Mouse (Mus musculus) megakaryocyte, embryonic 14.5 days (primary cell): ENCODE measurements at regions not wholly inside any gene's neighbourhood (a gene's known extent, or its start where the extent isn't known, plus 50 kb on each side); places are given as distances from the start of the nearest gene placed in this dataset.

ENCODE experiments used
- H3K27me3 ChIP-seq: replicated peaks from 2 replicates; pipeline ENCODE3; 2012; ENCODE audit warnings: inconsistent platforms
- H3K36me3 ChIP-seq: replicated peaks from 2 replicates; pipeline ENCODE3; 2012; ENCODE audit warnings: low read length, inconsistent platforms, mixed read lengths
- H3K4me1 ChIP-seq: 2 replicates; pipeline ENCODE4 v1.6.1; 2012; ENCODE audit warnings: inconsistent platforms
- H3K4me3 ChIP-seq: replicated peaks from 2 replicates; pipeline ENCODE3; 2012; ENCODE audit warnings: moderate library complexity, mild to moderate bottlenecking, inconsistent platforms
- H3K9me3 ChIP-seq: 2 replicates; pipeline ENCODE4 v1.6.1; 2012; ENCODE audit warnings: inconsistent platforms
- FLI1 ChIP-seq: IDR thresholded peaks from 2 replicates; pipeline ENCODE4 v1.6.1; 2012; ENCODE audit warnings: low read length, inconsistent platforms, mixed read lengths
- GATA1 ChIP-seq: IDR thresholded peaks from 3 replicates; pipeline ENCODE4 v1.6.1; 2012; ENCODE audit warnings: mixed read lengths, low read length, inconsistent platforms, borderline replicate concordance

DNA sequence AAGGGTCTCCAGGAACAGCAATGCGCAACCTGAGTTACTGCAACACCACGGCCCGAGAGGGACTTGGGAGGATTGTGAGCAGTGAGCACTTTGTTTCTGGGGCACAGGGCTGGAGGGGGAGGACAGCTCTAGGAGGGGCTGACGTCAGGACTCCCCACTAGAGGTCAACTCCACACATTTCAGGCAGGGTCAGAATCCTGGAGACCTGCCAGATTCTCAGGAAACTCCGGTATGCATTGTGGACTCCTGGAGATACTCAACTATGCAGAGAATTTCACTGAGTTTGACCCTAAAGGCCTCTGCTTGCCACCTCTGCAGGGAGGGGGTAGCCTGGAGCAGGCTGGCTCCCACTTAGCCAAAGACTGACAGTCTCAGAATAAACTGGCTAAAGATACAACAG, 84.1 kb upstream of the Stx16 start:
- no peaks in the 10 kb centered on the region for H3K36me3 ChIP-seq
- H3K4me3 ChIP-seq = no peak overlapping the region
- TF ChIP-seq GATA1 = no peak
- peaks cover 38% of the 10 kb centered on the region for H3K9me3 ChIP-seq
- H3K4me1 ChIP-seq = no peaks in the 10 kb centered on the region
- H3K27me3 ChIP-seq = peaks cover 2% of the 10 kb centered on the region

DNA sequence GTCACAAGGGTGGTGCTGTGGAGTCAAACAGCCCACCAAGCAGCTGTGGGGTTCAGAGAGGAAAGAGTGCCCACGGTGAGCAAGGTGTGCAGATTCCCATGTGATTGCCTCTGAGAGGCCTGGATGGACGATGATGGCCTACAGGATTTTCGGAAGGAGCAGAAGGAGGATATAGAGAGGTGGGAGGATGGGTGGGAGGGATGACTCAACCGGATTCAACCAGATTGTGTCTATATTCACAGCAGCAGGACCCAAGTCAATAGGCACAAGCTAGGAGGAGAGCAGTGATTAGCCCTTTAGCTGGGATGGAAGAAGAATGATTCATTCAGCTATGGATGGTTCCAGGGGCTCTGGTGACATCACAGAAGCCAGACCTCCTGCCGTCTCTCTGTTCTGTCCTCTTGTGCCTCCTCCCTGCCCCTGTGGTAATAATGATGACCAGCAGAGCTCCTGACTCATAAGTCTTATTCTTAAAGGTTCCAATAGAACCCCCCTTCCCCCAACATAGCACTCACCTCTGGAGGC, 82.6 kb upstream of the Stx16 start:
- Histone ChIP-seq H3K27me3 (peaks cover 2% of the 10 kb centered on the region), H3K9me3 (peaks cover 42% of the 10 kb centered on the region), H3K36me3 (no peaks in the 10 kb centered on the region), H3K4me3 (no peak overlapping the region), H3K4me1 (no peaks in the 10 kb centered on the region)
- TF ChIP-seq GATA1 = no peak
- no peak for TF ChIP-seq FLI1

DNA sequence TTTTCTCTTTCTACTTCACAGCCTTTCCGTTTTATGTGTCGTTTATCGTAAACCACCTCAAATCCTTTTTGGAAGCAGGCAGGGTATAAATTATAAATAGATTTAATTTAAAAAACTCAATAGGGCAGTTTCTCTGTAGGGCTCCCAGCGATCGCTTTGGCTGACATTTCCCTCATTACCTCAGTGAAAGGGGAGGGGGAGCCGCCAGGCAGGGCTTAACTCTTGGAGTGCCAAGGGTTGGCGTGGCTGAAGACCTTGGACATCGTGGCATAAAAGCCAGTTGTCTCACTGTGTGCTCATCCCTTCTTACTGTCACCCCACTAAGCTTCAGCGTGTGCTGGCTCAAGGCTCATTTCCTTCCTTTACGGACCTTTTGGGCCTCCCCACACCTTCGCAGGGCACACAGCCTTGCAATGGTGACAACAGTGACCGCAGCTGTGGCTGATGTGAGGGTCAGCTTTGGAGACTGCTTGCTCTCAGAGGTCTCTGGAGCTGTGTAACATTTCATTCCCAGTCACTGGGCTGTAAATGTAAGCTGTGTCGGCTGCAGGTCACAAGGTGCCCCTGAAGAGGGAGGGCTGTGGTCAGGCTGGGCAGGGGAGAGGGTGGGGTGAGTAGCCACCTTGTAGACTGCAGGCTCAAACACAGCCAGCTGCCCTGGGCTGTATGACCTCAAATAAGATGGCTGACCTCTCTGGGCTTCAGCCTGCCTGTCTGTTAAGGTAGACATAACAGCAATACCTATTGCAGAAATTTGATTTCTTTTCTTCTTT, 81.6 kb upstream of the Stx16 start:
- peaks cover 2% of the 10 kb centered on the region for H3K27me3 ChIP-seq
- H3K4me3 ChIP-seq = no peak overlapping the region
- no peak for TF ChIP-seq GATA1
- TF ChIP-seq FLI1 = no peak
- peaks cover 39% of the 10 kb centered on the region for H3K9me3 ChIP-seq
- no peaks in the 10 kb centered on the region for H3K4me1 ChIP-seq
- H3K36me3 ChIP-seq = no peaks in the 10 kb centered on the region

DNA sequence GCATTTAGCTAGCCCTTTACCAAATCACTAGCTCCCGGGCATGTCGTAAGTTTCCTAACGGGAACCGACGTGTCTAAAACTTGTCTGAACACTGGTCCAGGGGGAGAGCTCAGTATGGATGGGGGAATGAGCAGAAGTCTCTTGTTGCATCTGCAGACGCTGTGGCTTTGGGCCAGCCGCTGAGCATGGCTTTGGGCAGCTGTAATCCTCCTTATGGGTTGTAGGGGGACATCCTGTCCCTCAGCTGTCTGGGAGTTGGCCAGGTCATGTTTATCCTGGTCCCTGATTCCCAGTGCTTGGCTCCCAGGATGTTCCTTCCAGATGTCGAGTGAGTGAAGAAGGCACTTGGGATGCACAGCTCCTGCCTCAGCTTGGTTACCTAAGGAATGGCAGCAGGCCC, 71.4 kb upstream of the Stx16 start:
- TF ChIP-seq FLI1 = no peak
- Histone ChIP-seq H3K36me3 (no peaks in the 10 kb centered on the region), H3K27me3 (no peaks in the 10 kb centered on the region), H3K9me3 (peaks cover 28% of the 10 kb centered on the region), H3K4me3 (no peak overlapping the region), H3K4me1 (no peaks in the 10 kb centered on the region)

DNA sequence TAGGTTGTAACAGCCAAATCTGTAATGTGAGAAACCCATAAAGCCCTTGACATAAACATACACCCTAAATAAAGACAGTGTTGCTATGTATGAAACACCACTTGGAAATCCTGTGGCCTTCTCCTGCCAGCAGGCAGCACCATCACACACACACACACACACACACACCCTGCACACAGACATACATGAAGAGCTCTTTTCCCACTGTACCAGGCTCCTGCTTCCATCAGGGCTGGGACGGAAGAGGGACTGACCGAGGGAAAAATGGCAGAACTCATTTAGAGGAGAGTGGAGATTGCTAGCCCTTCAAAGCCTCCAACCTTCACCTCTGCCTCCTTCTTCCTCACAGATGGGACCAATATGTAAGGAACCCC, 68.1 kb upstream of the Stx16 start:
- no peaks in the 10 kb centered on the region for H3K27me3 ChIP-seq
- TF ChIP-seq GATA1 (no peak), FLI1 (no peak)

DNA sequence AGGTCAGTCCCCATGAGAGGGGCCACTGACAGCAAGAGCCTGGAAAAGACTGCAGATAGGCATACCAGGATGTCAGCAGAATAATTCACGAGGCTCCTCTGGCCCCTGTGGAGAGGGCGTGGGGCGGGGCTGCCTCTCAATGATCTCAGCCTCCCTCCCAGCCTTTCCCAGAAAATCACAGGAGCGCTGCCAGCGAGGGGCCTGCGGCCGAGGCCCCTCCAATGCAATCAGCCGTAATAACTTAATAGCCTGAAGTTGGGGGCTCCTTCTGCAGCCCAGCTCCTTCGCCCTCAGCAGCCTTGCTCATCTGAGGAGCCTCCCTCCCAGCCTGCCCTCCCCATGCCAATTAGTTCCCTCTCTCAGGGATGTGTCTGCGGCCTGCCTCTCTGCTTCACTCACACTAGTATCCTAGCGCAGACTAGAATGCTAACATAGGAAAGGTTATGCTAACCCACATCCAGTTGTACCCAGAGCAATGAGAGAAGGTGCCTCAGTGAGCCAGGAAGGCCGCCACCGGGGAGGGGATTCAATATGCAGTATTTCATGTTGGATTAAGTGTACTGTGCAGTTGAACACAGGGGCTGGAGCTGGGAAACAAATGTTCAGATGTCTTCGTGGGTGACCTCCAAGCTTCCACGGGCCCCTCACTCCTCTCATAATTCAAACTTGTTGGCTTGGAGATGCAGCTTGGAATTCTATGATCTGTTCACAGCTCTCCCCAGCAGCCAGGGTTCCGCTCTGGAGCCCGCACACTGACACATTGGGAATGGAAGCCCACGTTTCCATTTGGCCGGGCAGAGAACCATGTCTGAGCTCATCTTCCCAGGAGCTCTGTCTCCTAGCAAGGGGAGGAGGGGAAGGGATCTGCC, 67.5 kb upstream of the Stx16 start:
- Histone ChIP-seq H3K4me1 (no peaks in the 10 kb centered on the region), H3K36me3 (no peaks in the 10 kb centered on the region), H3K4me3 (no peak overlapping the region), H3K27me3 (no peaks in the 10 kb centered on the region), H3K9me3 (peaks cover 16% of the 10 kb centered on the region)
- TF ChIP-seq FLI1 (no peak), GATA1 (no peak)

More for the DNA sequence above, 68.1 kb upstream of the Stx16 start:
- H3K4me1 ChIP-seq = no peaks in the 10 kb centered on the region
- no peaks in the 10 kb centered on the region for H3K36me3 ChIP-seq
- no peak overlapping the region for H3K4me3 ChIP-seq
- peaks cover 17% of the 10 kb centered on the region for H3K9me3 ChIP-seq

DNA sequence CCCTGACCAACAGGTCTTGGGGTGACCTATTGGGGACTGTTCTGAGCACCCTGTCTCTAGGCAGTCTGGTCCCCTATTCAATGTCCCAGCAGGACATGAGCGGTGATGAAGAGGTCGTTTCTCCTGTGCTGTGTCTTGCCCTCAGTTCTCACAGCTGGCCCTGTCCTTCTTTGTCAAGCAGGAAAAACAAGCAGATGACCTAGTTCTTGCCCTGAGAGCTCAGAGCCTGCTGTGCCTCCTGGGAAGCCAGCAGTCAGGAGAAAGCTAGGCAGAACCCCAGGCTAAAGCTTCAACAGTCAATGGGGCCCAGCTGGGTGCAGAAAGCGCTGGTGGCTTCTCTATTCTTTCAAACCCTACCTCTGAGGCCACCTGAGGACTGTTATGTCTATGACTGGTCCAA, 66.1 kb upstream of the Stx16 start:
- Histone ChIP-seq H3K9me3 (0 out of 2 replicates have a peak, but pooled peaks cover 2% of the 10 kb centered on the region), H3K4me1 (no peaks in the 10 kb centered on the region), H3K4me3 (no peak overlapping the region), H3K36me3 (no peaks in the 10 kb centered on the region), H3K27me3 (no peaks in the 10 kb centered on the region)
- TF ChIP-seq GATA1 = no peak
- no peak for TF ChIP-seq FLI1

DNA sequence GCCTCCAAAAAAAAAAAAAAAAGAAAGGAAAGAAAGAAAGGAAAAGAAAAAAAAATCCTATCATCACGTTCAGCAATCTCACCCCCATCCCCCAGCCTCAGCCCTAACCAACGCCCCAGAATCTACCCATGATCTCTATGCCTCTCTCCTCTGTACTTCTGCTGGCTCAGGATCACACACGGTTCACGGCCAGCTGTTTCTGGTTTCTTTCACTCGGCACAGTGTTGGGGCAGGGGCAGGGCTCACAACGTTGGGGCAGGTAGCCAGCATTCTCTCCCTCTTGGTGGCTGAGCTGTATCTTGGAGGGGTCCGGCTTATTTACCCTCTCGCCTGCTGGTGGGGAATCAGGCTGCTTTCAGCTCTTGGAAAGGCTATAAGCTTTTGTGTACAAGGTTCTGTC, 64.7 kb upstream of the Stx16 start:
- no peak overlapping the region for H3K4me3 ChIP-seq
- no peaks in the 10 kb centered on the region for H3K27me3 ChIP-seq
- no peaks in the 10 kb centered on the region for H3K36me3 ChIP-seq
- no peaks in the 10 kb centered on the region for H3K4me1 ChIP-seq
- no peak for TF ChIP-seq GATA1
- no peak for TF ChIP-seq FLI1
- H3K9me3 ChIP-seq = no peaks in the 10 kb centered on the region

DNA sequence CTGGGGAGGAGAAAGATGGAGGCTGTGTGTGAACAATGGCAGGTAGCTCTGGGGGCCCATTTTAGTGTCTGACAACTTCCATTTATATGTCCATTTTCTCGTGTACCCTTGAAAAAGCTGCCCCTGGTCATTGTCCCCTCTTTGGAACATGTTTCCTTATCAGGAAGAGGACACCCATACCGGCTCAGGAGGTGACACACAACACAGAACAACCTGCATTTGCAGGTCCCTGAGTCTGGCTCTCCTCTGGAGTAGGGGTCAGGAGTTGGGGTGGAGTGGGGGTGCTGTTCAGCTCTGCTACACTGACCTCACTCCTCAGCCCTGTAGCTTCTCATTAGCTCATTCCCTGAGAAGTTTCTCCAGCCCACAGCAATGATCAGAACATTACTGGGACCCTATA, 61.7 kb upstream of the Stx16 start:
- Histone ChIP-seq H3K36me3 (no peaks in the 10 kb centered on the region), H3K4me3 (no peak overlapping the region), H3K9me3 (no peaks in the 10 kb centered on the region), H3K27me3 (no peaks in the 10 kb centered on the region), H3K4me1 (peaks cover 9% of the 10 kb centered on the region)
- TF ChIP-seq GATA1 (no peak), FLI1 (no peak)

DNA sequence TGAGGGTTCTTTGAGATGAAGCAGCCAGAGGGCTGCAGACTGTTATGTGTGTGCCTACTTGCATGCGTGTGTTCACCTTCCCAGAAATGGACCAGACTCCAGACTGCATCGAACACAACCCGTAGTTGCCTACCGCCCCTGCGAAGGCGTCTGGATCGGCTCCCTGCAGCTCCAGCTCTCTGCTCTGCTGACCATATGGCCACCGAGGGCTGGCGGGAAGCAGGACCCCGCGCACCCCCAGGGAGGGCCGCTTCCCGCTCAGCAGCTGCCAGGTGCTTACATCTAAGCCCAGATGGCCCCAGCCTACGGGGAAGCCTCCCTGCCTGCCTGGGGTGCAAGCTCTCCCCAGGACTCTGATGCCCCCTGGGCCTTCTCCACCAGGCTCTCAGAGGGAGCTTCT, 60.8 kb upstream of the Stx16 start:
- H3K27me3 ChIP-seq = no peaks in the 10 kb centered on the region
- TF ChIP-seq GATA1 (no peak), FLI1 (no peak)
- no peak overlapping the region for H3K4me3 ChIP-seq
- H3K9me3 ChIP-seq = no peaks in the 10 kb centered on the region
- H3K36me3 ChIP-seq = no peaks in the 10 kb centered on the region
- peaks cover 9% of the 10 kb centered on the region for H3K4me1 ChIP-seq
